Mouse (Mus musculus) spleen, adult 12 weeks (tissue): ENCODE results near the gene Ehhadh.

Experiments
- DNase-seq: peaks from one replicate; pipeline ENCODE4 v3.0.0; 2022; ENCODE audit warnings: low spot score

The Ehhadh gene

GRCm38 (mm10) chr16:21727421-21727820, 60.2 kb downstream of the Ehhadh start:
- no peak for DNase-seq

GRCm38 (mm10) chr16:21724261-21724660, 63.3 kb downstream of the Ehhadh start:
- DNase-seq = no peak

- DNase-seq = no peak
These were observed 67.8 kb downstream of the Ehhadh start for GRCm38 (mm10) chr16:21719770-21720169.

- no peak for DNase-seq
These were observed 73.1 kb downstream of the Ehhadh start for GRCm38 (mm10) chr16:21714516-21714915.
